Mouse (Mus musculus) gastrocnemius, postnatal 14 days (tissue): ENCODE measurements at regions not wholly inside any gene's neighbourhood (a gene's known extent, or its start where the extent isn't known, plus 50 kb on each side); places are given as distances from the start of the nearest gene placed in this dataset.

Source experiments
- DNase-seq: peaks from one replicate; pipeline ENCODE4 v3.0.0; 2021; ENCODE audit warnings: mixed read lengths
- intact Hi-C: fragments of 180-260 bp; cut with DNase I; formaldehyde crosslinking; loops from one replicate; pipeline ENCODE4 v1.15.1; 2025; ENCODE audit warnings: low total_unique reads

- intact Hi-C loops: no loop called here
- DNase-seq: peak; percentile 36
These were observed 56.5 kb downstream of the Tmsb4x start for GRCm38 (mm10) chrX:167152611-167153010.

- no peak for DNase-seq
- intact Hi-C loops: no loop called here
These were observed 57.8 kb downstream of the Tmsb4x start for GRCm38 (mm10) chrX:167151341-167151740.

- DNase-seq: no peak
- intact Hi-C loops: no loop called here
These were observed 59.7 kb downstream of the Tmsb4x start for GRCm38 (mm10) chrX:167149400-167149799.

GRCm38 (mm10) chrX:167146513-167147360, 62.4 kb downstream of the Tmsb4x start:
- intact Hi-C loops: no loop called here

GRCm38 (mm10) chrX:167145508-167146182, 63.5 kb downstream of the Tmsb4x start:
- intact Hi-C loops: no loop called here
- no peak for DNase-seq

More at GRCm38 (mm10) chrX:167146513-167147360, 62.4 kb downstream of the Tmsb4x start:
- no peak for DNase-seq

- DNase-seq: no peak
- intact Hi-C loops: no loop called here
These were observed 70.0 kb downstream of the Tmsb4x start for GRCm38 (mm10) chrX:167139110-167139509.

- intact Hi-C loops: no loop called here
- no peak for DNase-seq
These were observed 74.9 kb downstream of the Tmsb4x start for GRCm38 (mm10) chrX:167134250-167134649.

- DNase-seq: no peak
- intact Hi-C loops: no loop called here
These were observed 76.1 kb downstream of the Tmsb4x start for GRCm38 (mm10) chrX:167132989-167133395.

- intact Hi-C loops: no loop called here
- no peak for DNase-seq
These were observed 77.8 kb downstream of the Tmsb4x start for GRCm38 (mm10) chrX:167131317-167131716.

GRCm38 (mm10) chrX:167130601-167131000, 78.5 kb downstream of the Tmsb4x start:
- DNase-seq: no peak
- intact Hi-C loops: no loop called here

GRCm38 (mm10) chrX:167119288-167119687, 89.8 kb downstream of the Tmsb4x start:
- no peak for DNase-seq
- intact Hi-C loops: no loop called here

GRCm38 (mm10) chrX:167115096-167115495, 94.0 kb downstream of the Tmsb4x start:
- no peak for DNase-seq
- intact Hi-C loops: no loop called here

- intact Hi-C loops: no loop called here
- DNase-seq: no peak
These were observed 97.8 kb downstream of the Tmsb4x start for GRCm38 (mm10) chrX:167111059-167111871.

GRCm38 (mm10) chrX:167108356-167108755, 100.8 kb downstream of the Tmsb4x start:
- DNase-seq: no peak
- intact Hi-C loops: no loop called here

- intact Hi-C loops: no loop called here
- no peak for DNase-seq
These were observed 101.6 kb downstream of the Tmsb4x start for GRCm38 (mm10) chrX:167107469-167107868.

- DNase-seq: peak; percentile 5
- intact Hi-C loops: no loop called here
These were observed 103.1 kb downstream of the Tmsb4x start for GRCm38 (mm10) chrX:167105931-167106417.

- DNase-seq: no peak
- intact Hi-C loops: no loop called here
These were observed 103.8 kb downstream of the Tmsb4x start for GRCm38 (mm10) chrX:167105354-167105753.

GRCm38 (mm10) chrX:167104247-167104621, 104.9 kb downstream of the Tmsb4x start:
- intact Hi-C loops: no loop called here
- DNase-seq: no peak

GRCm38 (mm10) chrX:167103501-167104246, 105.4 kb downstream of the Tmsb4x start:
- peak; percentile 8 for DNase-seq
- intact Hi-C loops: no loop called here
